Mouse (Mus musculus): Measurements from ENCODE around the gene Gabpb1. TPM values are rescaled to one million over a fixed set of nuclear protein-coding genes. Genes with fewer than 3 reads are reported as not detected.

Gabpb1 gene
- polyA plus RNA-seq, 1 experiment from 2014 or later: 13.2 TPM

DNA sequence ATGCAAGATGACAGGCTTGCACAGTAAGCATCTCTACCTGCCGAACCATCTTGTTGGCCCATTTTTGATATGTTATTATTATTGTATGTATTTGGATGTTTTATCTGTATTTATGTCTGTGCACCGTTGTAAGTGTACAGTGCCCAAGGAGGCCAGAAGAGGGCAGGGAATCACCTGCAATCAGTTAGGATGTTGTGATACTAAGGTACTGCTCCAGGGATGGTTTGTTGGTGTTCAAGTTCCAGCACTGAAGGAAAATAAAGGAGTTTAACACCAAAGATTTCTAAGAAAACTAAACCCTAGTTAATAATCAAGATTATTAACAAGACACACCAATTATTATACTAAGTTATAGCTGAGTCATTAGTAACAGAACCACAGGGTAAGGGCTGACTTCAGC, 43.0 kb downstream of the Gabpb1 start:
- Histone ChIP-seq H3K4me2 (ENCODE audit: low read depth, low read length) (no peak overlapping the region), H3K9ac (replicated peaks) (no peak overlapping the region), H3K36me3 (replicated peaks; ENCODE audit: insufficient read depth, low read length) (peaks cover 13% of the 10 kb centered on the region), H3K27me3 (ENCODE audit: insufficient read depth, low read length) (no peaks in the 10 kb centered on the region), H3K4me3 (ENCODE audit: low read depth, low read length) (no peak overlapping the region), H3K27ac (ENCODE audit: low read depth) (no peak overlapping the region), H3K4me1 (ENCODE audit: insufficient read depth) (peaks cover 3% of the 10 kb centered on the region; the same call in 1 of the 2 replicates), H3K9me3 (ENCODE audit: low read length) (no peaks in the 10 kb centered on the region)
- no peak for DNase-seq
- TF ChIP-seq EP300 (IDR thresholded peaks at IDR 0.05; ENCODE audit: low read depth): no peak
- TF ChIP-seq CTCF (IDR thresholded peaks at IDR 0.05; ENCODE audit: low read depth): peak; percentile 17; the same call in 1 of the 2 replicates
- 76% methylated on average over 2 of the region's 2 CpGs for WGBS (ENCODE audit: insufficient replicate concordance)
- ATAC-seq: no peak

DNA sequence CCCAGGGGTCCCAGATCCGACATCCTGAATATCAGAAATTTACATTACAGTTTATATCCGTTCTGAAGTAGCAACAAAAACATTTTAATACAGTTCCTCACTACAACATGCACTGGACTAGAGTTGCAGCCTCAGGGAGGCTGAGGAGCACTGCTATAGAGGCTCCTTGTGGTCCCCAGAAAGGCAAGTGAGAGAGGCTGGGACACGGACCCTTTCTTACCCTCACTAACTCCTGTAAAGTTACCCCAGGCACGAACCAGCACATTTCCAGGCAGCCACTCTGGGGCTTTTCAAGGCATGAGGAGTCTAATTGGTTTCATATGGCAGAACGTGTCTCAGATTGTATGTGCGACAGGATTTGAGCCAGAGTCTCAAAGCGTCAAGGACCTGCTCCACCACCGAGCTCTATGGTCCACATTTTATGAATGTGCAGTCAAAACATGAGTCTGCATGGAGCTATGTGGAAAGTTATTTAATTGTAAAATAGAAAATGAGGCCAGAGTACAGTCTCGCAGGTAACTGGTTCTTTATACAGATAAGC, 47.6 kb downstream of the Gabpb1 start:
- WGBS (ENCODE audit: insufficient replicate concordance): 84% methylated on average over 9 of the region's 9 CpGs
- Histone ChIP-seq H3K4me1 (ENCODE audit: insufficient read depth) (no peaks in the 10 kb centered on the region), H3K9ac (replicated peaks) (no peak overlapping the region), H3K4me2 (ENCODE audit: low read depth, low read length) (no peak overlapping the region), H3K27ac (ENCODE audit: low read depth) (no peak overlapping the region), H3K4me3 (ENCODE audit: low read depth, low read length) (no peak overlapping the region), H3K36me3 (replicated peaks; ENCODE audit: insufficient read depth, low read length) (peaks cover 6% of the 10 kb centered on the region), H3K27me3 (ENCODE audit: insufficient read depth, low read length) (no peaks in the 10 kb centered on the region), H3K9me3 (ENCODE audit: low read length) (peaks cover 3% of the 10 kb centered on the region; the same call in 1 of the 2 replicates)
- TF ChIP-seq CTCF (IDR thresholded peaks at IDR 0.05; ENCODE audit: low read depth) (no peak), EP300 (IDR thresholded peaks at IDR 0.05; ENCODE audit: low read depth) (no peak)
- DNase-seq: no peak
- no peak for ATAC-seq

DNA sequence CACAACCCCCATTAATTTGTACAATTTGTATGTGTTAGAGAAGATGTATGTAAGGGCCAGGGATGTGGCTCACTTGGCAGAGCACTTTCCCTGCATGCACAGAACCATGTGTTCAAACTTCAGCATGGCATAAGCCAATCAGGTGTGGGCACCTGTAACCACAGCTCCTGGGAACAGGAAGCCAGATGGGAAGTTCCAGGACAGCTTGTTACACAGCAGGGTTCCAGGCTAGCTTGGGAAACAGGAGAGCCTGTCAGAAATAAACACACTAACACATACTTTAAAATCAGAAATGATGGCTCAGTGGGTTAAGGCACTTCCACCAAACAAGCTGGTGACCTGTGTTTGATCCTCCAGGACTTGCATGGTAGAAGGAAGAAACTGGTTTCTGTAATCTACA, 53.0 kb downstream of the Gabpb1 start:
- Histone ChIP-seq H3K4me2 (ENCODE audit: low read depth, low read length) (no peak overlapping the region), H3K36me3 (replicated peaks; ENCODE audit: insufficient read depth, low read length) (no peaks in the 10 kb centered on the region), H3K27me3 (ENCODE audit: insufficient read depth, low read length) (no peaks in the 10 kb centered on the region), H3K4me3 (ENCODE audit: low read depth, low read length) (no peak overlapping the region), H3K27ac (ENCODE audit: low read depth) (no peak overlapping the region), H3K9me3 (ENCODE audit: low read length) (peaks cover 3% of the 10 kb centered on the region; the same call in 1 of the 2 replicates), H3K4me1 (ENCODE audit: insufficient read depth) (peaks cover 6% of the 10 kb centered on the region; the same call in 1 of the 2 replicates), H3K9ac (replicated peaks) (no peak overlapping the region)
- ATAC-seq: no peak
- no peak for TF ChIP-seq EP300 (IDR thresholded peaks at IDR 0.05; ENCODE audit: low read depth)
- TF ChIP-seq CTCF (IDR thresholded peaks at IDR 0.05; ENCODE audit: low read depth): no peak
- DNase-seq: no peak

DNA sequence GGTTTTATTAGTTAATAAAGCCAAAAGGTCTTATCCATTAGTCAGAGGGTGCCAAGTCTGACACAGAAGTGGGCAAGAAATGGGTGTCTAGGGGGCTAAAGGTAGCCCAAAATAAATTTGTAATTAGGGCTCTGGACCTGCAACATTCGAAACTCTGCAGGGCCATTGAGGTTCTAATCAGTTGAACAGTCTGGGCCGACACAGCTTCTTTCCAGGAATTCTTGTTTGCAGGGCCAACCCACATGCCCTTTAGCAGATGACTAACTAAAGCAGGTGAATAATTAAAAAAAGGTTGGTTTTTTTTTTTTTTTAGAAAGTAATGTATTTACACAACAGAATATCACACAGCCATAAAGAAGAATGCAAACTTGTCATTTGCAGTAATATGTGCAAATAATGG, 53.7 kb downstream of the Gabpb1 start:
- no peaks in the 10 kb centered on the region for H3K36me3 ChIP-seq (replicated peaks; ENCODE audit: insufficient read depth, low read length)
- H3K9ac ChIP-seq (replicated peaks): no peak overlapping the region
- H3K4me3 ChIP-seq (ENCODE audit: low read depth, low read length): no peak overlapping the region
- peaks cover 3% of the 10 kb centered on the region; the same call in 1 of the 2 replicates for H3K9me3 ChIP-seq (ENCODE audit: low read length)
- WGBS (ENCODE audit: insufficient replicate concordance): 55% methylated on average over 2 of the region's 2 CpGs
- H3K27me3 ChIP-seq (ENCODE audit: insufficient read depth, low read length): no peaks in the 10 kb centered on the region
- ATAC-seq: no peak
- peaks cover 6% of the 10 kb centered on the region; the same call in 1 of the 2 replicates for H3K4me1 ChIP-seq (ENCODE audit: insufficient read depth)
- no peak for DNase-seq
- no peak for TF ChIP-seq CTCF (IDR thresholded peaks at IDR 0.05; ENCODE audit: low read depth)
- TF ChIP-seq EP300 (IDR thresholded peaks at IDR 0.05; ENCODE audit: low read depth): no peak
- H3K4me2 ChIP-seq (ENCODE audit: low read depth, low read length): no peak overlapping the region
- no peak overlapping the region for H3K27ac ChIP-seq (ENCODE audit: low read depth)

DNA sequence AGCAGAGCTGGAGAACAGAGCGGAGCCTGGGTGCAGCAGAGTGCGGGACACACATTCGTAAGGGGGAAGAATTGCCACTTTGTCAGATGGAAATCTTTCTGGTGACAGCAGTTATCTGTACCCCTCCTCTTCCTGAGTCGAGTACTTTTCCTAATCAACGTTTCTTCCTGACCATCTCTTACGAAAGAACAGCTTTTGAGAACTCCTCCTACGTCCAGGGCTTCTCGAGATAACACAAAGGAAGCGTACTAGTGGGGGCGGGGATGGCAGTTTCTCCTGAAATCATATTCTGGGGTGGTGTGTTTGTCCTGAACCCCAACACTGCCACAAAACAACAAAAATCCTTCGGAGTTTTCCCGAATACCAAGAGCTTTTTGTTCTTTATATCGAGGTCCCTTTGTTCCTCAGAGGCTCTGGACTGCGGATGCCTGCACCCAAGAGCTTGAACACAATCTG, 56.9 kb downstream of the Gabpb1 start, which contains the start of gene Hdc:
Gene Hdc (minus strand): TSS at position 51 of the 456 bp plus-strand sequence.
- peaks cover 6% of the 10 kb centered on the region; the same call in 1 of the 2 replicates for H3K4me1 ChIP-seq (ENCODE audit: insufficient read depth)
- no peaks in the 10 kb centered on the region for H3K9me3 ChIP-seq (ENCODE audit: low read length)
- peak within 1 kb of the TSS; percentile 0; the same call in 1 of the 2 replicates for H3K4me3 ChIP-seq (ENCODE audit: low read depth, low read length)
- H3K36me3 ChIP-seq (replicated peaks; ENCODE audit: insufficient read depth, low read length): no peaks in the 10 kb centered on the region
- DNase-seq (no peak), ATAC-seq (no peak)
- H3K9ac ChIP-seq (replicated peaks): no peak within 1 kb of the TSS
- H3K27me3 ChIP-seq (ENCODE audit: insufficient read depth, low read length): no peaks in the 10 kb centered on the region
- WGBS (ENCODE audit: insufficient replicate concordance): 43% methylated on average over 14 of the region's 14 CpGs
- peak within 1 kb of the TSS; percentile 49; the same call in 1 of the 2 replicates for H3K27ac ChIP-seq (ENCODE audit: low read depth)
- H3K4me2 ChIP-seq (ENCODE audit: low read depth, low read length): peak within 1 kb of the TSS; percentile 51
- no peak for TF ChIP-seq CTCF (IDR thresholded peaks at IDR 0.05; ENCODE audit: low read depth)
- TF ChIP-seq EP300 (IDR thresholded peaks at IDR 0.05; ENCODE audit: low read depth): no peak

DNA sequence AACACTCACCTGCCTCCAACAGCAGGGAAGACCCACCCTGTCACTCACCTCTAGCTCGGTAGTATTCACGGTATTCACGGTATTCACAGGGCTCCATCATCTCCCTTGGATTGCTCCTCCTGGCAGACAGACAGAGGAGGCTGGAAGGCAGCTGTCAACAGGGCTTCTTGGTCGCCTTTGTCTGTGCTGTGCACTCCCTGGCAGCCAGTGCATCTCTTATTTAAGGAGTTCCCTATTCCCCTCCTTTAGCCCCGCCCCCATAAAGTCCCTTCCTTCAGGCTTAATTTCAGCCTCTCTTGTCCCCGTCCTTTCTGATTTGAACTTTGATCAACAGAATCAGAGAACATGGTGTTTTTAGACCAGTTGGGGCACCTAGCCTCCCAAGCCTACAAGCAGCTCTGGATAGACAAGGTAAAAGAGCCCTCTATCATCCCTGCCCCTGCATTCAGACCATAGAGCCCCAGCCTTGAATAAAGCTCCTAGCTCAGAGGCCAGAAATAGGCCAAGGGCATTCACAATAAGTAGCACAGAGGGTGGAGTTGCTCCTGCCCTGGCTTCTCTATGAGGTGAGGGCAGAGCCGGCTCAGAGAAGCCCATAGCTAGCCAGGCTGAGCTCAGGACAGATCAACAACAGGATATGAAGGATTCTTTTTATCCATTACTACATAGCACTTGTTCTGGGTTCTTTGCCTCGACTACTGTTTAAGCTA, 57.5 kb downstream of the Gabpb1 start:
- no peak overlapping the region for H3K9ac ChIP-seq (replicated peaks)
- no peaks in the 10 kb centered on the region for H3K36me3 ChIP-seq (replicated peaks; ENCODE audit: insufficient read depth, low read length)
- no peak for TF ChIP-seq EP300 (IDR thresholded peaks at IDR 0.05; ENCODE audit: low read depth)
- TF ChIP-seq CTCF (IDR thresholded peaks at IDR 0.05; ENCODE audit: low read depth): no peak
- peak overlapping the region; percentile 51 for H3K4me2 ChIP-seq (ENCODE audit: low read depth, low read length)
- no peaks in the 10 kb centered on the region for H3K27me3 ChIP-seq (ENCODE audit: insufficient read depth, low read length)
- no peak for ATAC-seq
- peaks cover 6% of the 10 kb centered on the region; the same call in 1 of the 2 replicates for H3K4me1 ChIP-seq (ENCODE audit: insufficient read depth)
- 28% methylated on average over 8 of the region's 8 CpGs for WGBS (ENCODE audit: insufficient replicate concordance)
- peak overlapping the region; percentile 49; the same call in 1 of the 2 replicates for H3K27ac ChIP-seq (ENCODE audit: low read depth)
- DNase-seq: no peak
- peak overlapping the region; percentile 0; the same call in 1 of the 2 replicates for H3K4me3 ChIP-seq (ENCODE audit: low read depth, low read length)
- no peaks in the 10 kb centered on the region for H3K9me3 ChIP-seq (ENCODE audit: low read length)
